Mouse (Mus musculus) hindbrain, embryonic 10.5 days (tissue): ENCODE measurements around the gene 1810046K07Rik. TPM values are rescaled to one million over a fixed set of nuclear protein-coding genes. Genes with fewer than 3 reads are reported as not detected.

ENCODE experiments used
- polyA plus RNA-seq: library from polyadenylated mRNA; unstranded; fragments of >200 nt; fragmentation: Nextera tagmentation; extraction: Ambion mirVana; gene quantifications from 2 replicates; pipeline ENCODE4 v1.2.1, GENCODE M21; 2016

Gene 1810046K07Rik
- polyA plus RNA-seq, 1 experiment from 2014 or later = not detected

Other genes with a start within 250 kb of the 1810046K07Rik start
- gene 4833427G06Rik, start 226.8 kb downstream of the 1810046K07Rik start, polyA plus RNA-seq = 0.45 and 2.1 TPM in 2 replicates
- 0.03 TPM in 1 of 2 replicates, not detected in the other for gene Gm32742, start 163.4 kb downstream of the 1810046K07Rik start, polyA plus RNA-seq
- not detected in 2 replicates for gene Pou2af1, start 115.2 kb downstream of the 1810046K07Rik start, polyA plus RNA-seq
- gene Colca2, start 50.3 kb downstream of the 1810046K07Rik start, polyA plus RNA-seq = 1.6 and 1.9 TPM in 2 replicates